Mouse (Mus musculus): ENCODE data around the gene Mycbp. TPM values are rescaled to one million over a fixed set of nuclear protein-coding genes. Genes with fewer than 3 reads are reported as not detected.

Mycbp gene
- polyA plus RNA-seq (2012; ENCODE audit: low replicate concordance) = 2.0 and 22.0 TPM in 2 replicates

GRCm38 (mm10) chr4:123904333-123905125, at the start of gene Mycbp:
Gene Mycbp, plus strand, starts transcription at chr4:123904832.

GRCm38 (mm10) chr4:123859379-123859778, 45.3 kb upstream of the Mycbp start, which contains the start of gene 4933427I04Rik:
Gene 4933427I04Rik, plus strand, starts transcription at chr4:123859679.

GRCm38 (mm10) chr4:123916748-123917547, 12.3 kb downstream of the Mycbp start, which contains the start of gene Rragc:
Gene Rragc, plus strand, starts transcription at chr4:123917446.

GRCm38 (mm10) chr4:123917548-123918140, 13.0 kb downstream of the Mycbp start, which contains the start of gene 4930535I16Rik:
Gene 4930535I16Rik, minus strand, starts transcription at chr4:123918022.

Other genes starting within 250 kb of the Mycbp start
- 241 and 250 TPM in 2 replicates for gene Macf1, start 220.5 kb upstream of the Mycbp start, polyA plus RNA-seq (2012; ENCODE audit: low replicate concordance)
- 29.4 and 51.7 TPM in 2 replicates for gene Ndufs5, start 186.6 kb upstream of the Mycbp start, polyA plus RNA-seq (2012; ENCODE audit: low replicate concordance)
- 199 and 570 TPM in 2 replicates for gene Akirin1, start 154.5 kb upstream of the Mycbp start, polyA plus RNA-seq (2012; ENCODE audit: low replicate concordance)
- 0.19 TPM in 1 of 2 replicates, not detected in the other for gene Rhbdl2, start 117.0 kb upstream of the Mycbp start, polyA plus RNA-seq (2012; ENCODE audit: low replicate concordance)
- gene 4933427I04Rik, start 45.2 kb upstream of the Mycbp start, polyA plus RNA-seq (2012; ENCODE audit: low replicate concordance) = not detected in 2 replicates
- gene Rragc, start 12.6 kb downstream of the Mycbp start, polyA plus RNA-seq (2012; ENCODE audit: low replicate concordance) = 14.5 and 22.7 TPM in 2 replicates
- 0.33 TPM in 1 of 2 replicates, not detected in the other for gene 4930535I16Rik, start 13.2 kb downstream of the Mycbp start, polyA plus RNA-seq (2012; ENCODE audit: low replicate concordance)

Measured in hematopoietic multipotent progenitor cell, adult 10-12 weeks (in vitro differentiated cells).